Mouse (Mus musculus): ENCODE results near the gene Aaed1. TPM values are rescaled to one million over a fixed set of nuclear protein-coding genes. Genes with fewer than 3 reads are reported as not detected.
A peak's percentile ranks its signal among the peaks of the same experiment; 100 is the strongest.

Gene Aaed1
- polyA plus RNA-seq, 1 experiment from 2014 or later, result 51.9 TPM

DNA sequence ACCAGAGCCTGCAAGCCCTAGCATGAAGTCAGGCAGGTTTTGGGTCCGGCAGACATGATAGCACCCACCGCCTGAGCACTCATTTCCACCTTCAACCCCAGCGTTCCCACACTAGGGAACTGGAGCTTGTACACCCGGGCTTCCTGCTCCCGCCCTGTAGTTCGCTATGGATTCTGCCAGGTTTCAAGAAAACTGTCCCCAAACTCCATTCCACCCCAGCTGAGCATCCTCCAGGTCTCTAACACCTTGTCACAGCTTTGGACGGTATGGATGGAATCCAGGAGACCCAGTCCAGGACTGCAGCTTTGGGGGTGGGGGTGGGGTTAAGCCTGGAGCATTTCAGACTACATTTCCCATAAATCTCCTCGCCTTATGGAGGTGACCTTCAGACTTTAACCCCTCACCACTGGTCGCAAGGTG, 31.6 kb upstream of the Aaed1 start:
- Histone ChIP-seq H3K4me2 (peak overlapping the region; percentile 65), H3K4me3 (ENCODE audit: low read depth, low read length) (peak overlapping the region; percentile 40), H3K4me1 (ENCODE audit: insufficient read depth) (no peaks in the 10 kb centered on the region), H3K27ac (ENCODE audit: low read depth) (no peak overlapping the region), H3K9me3 (ENCODE audit: low read depth, low read length) (no peaks in the 10 kb centered on the region), H3K9ac (peak overlapping the region; percentile 44), H3K36me3 (ENCODE audit: insufficient read depth) (no peaks in the 10 kb centered on the region), H3K27me3 (ENCODE audit: insufficient read depth, low read length) (no peaks in the 10 kb centered on the region)
- no peak for TF ChIP-seq CTCF (IDR thresholded peaks at IDR 0.05; ENCODE audit: low read depth)
- DNase-seq (peak; percentile 5), ATAC-seq (ENCODE audit: insufficient read depth) (peak; percentile 80)
- WGBS, result under 1% methylated on average over 9 of the region's 9 CpGs

DNA sequence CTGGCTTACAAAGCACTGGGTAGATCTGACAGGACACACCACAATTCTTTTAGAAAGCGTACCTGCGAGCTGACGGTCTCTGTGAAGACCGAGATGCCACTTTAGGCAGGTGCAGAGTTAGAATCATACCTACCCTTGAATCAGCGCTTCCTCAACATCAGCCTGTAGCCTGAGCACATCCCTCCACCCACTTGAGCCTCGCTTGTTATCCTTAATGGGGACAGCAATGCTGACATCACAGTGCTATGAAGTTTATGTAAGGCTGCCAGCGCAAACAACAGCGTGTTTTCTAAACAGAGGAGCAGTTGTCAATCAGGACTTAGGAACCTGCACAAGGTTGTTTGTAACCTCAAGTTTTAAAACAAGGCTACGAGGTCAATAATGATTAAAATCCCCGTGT, 31.1 kb upstream of the Aaed1 start:
- H3K36me3 ChIP-seq (ENCODE audit: insufficient read depth), result no peaks in the 10 kb centered on the region
- TF ChIP-seq CTCF (IDR thresholded peaks at IDR 0.05; ENCODE audit: low read depth), result no peak
- ATAC-seq (ENCODE audit: insufficient read depth) (no peak), DNase-seq (peak; percentile 5)
- WGBS, result 21% methylated on average over 10 of the region's 10 CpGs
- no peaks in the 10 kb centered on the region for H3K27me3 ChIP-seq (ENCODE audit: insufficient read depth, low read length)
- no peak overlapping the region for H3K27ac ChIP-seq (ENCODE audit: low read depth)
- peak overlapping the region; percentile 44 for H3K9ac ChIP-seq
- no peaks in the 10 kb centered on the region for H3K4me1 ChIP-seq (ENCODE audit: insufficient read depth)
- H3K9me3 ChIP-seq (ENCODE audit: low read depth, low read length), result no peaks in the 10 kb centered on the region
- H3K4me2 ChIP-seq, result peak overlapping the region; percentile 65
- peak overlapping the region; percentile 40 for H3K4me3 ChIP-seq (ENCODE audit: low read depth, low read length)

DNA sequence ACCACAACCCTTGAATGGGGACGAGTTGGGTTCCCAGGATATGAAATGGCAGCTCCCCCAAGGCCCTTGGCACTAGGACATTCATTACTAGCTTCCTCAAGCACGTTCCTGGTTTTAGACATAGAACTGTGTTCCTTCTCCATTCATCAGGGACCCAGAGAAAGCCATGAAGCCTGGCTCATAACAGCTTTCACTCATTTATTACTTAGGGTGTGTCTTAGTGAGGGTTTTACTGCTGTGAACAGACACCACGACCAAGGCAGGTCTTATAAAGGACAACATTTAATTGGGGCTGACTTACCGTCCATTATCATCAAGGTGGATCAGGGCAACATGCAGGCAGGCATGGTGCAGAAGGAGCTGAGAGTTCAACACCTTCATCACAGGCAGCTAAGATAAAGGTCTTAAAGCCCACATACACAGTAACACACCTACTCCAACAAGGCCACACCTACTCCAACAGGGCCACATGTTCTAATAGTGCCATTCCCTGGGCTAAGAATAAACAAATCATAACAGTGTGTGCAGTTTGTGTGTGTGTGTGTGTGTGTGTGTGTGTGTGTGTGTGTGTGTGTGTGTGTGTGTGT, 23.1 kb upstream of the Aaed1 start:
- DNase-seq (no peak), ATAC-seq (ENCODE audit: insufficient read depth) (no peak)
- Histone ChIP-seq H3K4me2 (no peak overlapping the region), H3K4me3 (ENCODE audit: low read depth, low read length) (no peak overlapping the region), H3K4me1 (ENCODE audit: insufficient read depth) (no peaks in the 10 kb centered on the region), H3K36me3 (ENCODE audit: insufficient read depth) (no peaks in the 10 kb centered on the region), H3K27ac (ENCODE audit: low read depth) (no peak overlapping the region), H3K9ac (no peak overlapping the region), H3K9me3 (ENCODE audit: low read depth, low read length) (no peaks in the 10 kb centered on the region), H3K27me3 (ENCODE audit: insufficient read depth, low read length) (no peaks in the 10 kb centered on the region)
- no peak for TF ChIP-seq CTCF (IDR thresholded peaks at IDR 0.05; ENCODE audit: low read depth)
- 60% methylated on average over 4 of the region's 4 CpGs for WGBS

DNA sequence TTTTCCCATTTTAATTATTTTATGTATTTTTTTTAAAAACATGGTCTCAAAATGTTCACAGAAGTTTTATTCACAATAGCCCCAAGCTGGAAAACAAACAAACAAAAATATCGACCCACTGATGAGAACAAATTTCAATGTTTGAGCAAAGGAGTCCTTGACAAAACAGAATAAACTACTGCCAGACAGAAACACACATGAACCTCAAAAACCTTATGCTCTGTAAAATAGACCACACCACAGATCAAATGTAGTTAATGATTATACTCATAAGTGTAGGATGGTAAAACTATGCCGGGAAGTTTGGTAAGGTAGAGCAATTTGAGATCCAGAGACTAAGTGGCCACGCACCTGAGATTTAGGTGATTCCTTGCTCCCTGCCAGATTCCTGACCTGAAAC, 20.6 kb upstream of the Aaed1 start:
- Histone ChIP-seq H3K27ac (ENCODE audit: low read depth) (no peak overlapping the region), H3K9ac (no peak overlapping the region), H3K4me3 (ENCODE audit: low read depth, low read length) (no peak overlapping the region), H3K36me3 (ENCODE audit: insufficient read depth) (no peaks in the 10 kb centered on the region), H3K4me1 (ENCODE audit: insufficient read depth) (no peaks in the 10 kb centered on the region), H3K9me3 (ENCODE audit: low read depth, low read length) (no peaks in the 10 kb centered on the region), H3K27me3 (ENCODE audit: insufficient read depth, low read length) (no peaks in the 10 kb centered on the region), H3K4me2 (no peak overlapping the region)
- TF ChIP-seq CTCF (IDR thresholded peaks at IDR 0.05; ENCODE audit: low read depth), result no peak
- ATAC-seq (ENCODE audit: insufficient read depth) (no peak), DNase-seq (no peak)
- WGBS, result 79% methylated on average over 3 of the region's 3 CpGs

DNA sequence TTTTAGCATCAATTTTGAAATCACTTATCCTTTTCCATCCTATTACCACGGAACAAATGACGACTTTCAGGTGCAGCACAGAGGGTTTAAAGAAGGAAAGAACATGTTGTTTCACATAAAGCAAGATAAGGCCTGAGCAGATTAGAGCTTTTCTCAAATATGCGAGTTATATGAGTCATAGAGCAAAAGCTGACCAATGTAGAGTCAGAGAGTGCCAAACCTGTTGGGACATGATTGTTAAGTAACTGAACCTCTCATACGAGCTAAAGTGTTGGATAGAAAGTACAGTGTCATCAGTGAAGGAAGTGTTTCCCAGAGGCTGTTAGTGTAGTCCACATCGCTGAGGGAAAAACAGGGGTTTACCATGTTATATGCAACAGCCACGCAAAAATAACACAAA, 19.8 kb upstream of the Aaed1 start:
- WGBS, result 68% methylated on average over 6 of the region's 6 CpGs
- TF ChIP-seq CTCF (IDR thresholded peaks at IDR 0.05; ENCODE audit: low read depth), result no peak
- Histone ChIP-seq H3K4me1 (ENCODE audit: insufficient read depth) (no peaks in the 10 kb centered on the region), H3K9ac (no peak overlapping the region), H3K4me3 (ENCODE audit: low read depth, low read length) (no peak overlapping the region), H3K27me3 (ENCODE audit: insufficient read depth, low read length) (no peaks in the 10 kb centered on the region), H3K9me3 (ENCODE audit: low read depth, low read length) (no peaks in the 10 kb centered on the region), H3K27ac (ENCODE audit: low read depth) (no peak overlapping the region), H3K4me2 (no peak overlapping the region), H3K36me3 (ENCODE audit: insufficient read depth) (no peaks in the 10 kb centered on the region)
- DNase-seq (no peak), ATAC-seq (ENCODE audit: insufficient read depth) (no peak)

DNA sequence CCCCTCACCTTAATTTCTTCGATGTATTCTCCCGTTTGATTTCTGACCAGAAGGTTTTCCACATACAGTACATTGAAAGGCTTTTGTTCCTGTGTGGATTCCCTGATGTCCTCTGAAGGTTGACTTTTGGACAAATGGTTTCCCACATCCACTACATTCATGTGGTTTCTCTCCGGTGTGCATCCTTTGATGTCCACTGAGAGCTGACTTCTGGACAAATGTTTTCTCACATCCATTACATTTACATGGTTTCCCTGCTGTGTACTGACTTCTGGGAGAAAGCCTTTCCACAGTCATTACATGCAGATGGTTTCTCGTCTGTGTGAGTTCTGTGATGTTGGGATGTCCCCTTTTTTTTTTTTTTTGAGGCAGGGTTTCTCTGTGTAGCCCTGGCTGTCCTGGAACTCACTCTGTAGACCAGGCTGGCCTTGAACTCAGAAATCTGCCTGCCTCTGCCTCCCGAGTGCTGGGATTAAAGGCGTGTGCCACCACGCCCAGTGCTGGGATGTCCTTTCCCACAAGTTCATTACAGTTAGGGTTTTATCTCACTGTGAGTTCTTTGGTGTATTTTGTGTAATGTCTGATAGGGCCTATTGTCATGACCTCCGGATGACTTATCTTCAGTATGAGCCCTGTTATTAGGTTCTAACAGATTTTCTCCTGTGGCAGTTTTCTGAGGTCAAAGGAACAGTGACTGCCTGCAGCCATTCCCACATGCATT, 10.2 kb upstream of the Aaed1 start:
- no peak overlapping the region for H3K4me2 ChIP-seq
- H3K27ac ChIP-seq (ENCODE audit: low read depth), result no peak overlapping the region
- H3K9me3 ChIP-seq (ENCODE audit: low read depth, low read length), result no peaks in the 10 kb centered on the region
- no peak overlapping the region for H3K9ac ChIP-seq
- no peaks in the 10 kb centered on the region for H3K4me1 ChIP-seq (ENCODE audit: insufficient read depth)
- no peak overlapping the region for H3K4me3 ChIP-seq (ENCODE audit: low read depth, low read length)
- H3K36me3 ChIP-seq (ENCODE audit: insufficient read depth), result no peaks in the 10 kb centered on the region
- ATAC-seq (ENCODE audit: insufficient read depth) (no peak), DNase-seq (no peak)
- TF ChIP-seq CTCF (IDR thresholded peaks at IDR 0.05; ENCODE audit: low read depth), result no peak
- no peaks in the 10 kb centered on the region for H3K27me3 ChIP-seq (ENCODE audit: insufficient read depth, low read length)
- WGBS, result 81% methylated on average over 8 of the region's 8 CpGs

DNA sequence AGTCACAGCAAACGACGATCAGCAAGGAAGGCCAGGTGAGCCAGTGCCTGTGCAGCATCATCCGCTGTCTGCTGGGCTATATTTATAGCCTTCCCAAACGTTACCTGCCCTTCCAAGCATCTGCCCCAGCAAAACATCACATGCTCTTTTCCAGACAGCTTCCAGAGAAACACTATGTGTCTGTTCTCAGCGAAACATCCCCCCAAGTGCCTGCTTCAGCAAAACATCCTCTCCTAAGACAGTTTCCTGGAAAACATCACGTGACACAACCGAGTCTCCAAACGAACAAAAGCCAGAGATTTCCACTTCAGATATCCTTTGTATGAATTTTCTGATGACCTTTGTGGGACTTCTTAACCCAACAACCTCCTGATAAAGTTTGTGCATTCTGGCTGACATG, 7.8 kb upstream of the Aaed1 start:
- DNase-seq, result no peak
- ATAC-seq (ENCODE audit: insufficient read depth), result no peak
- H3K4me1 ChIP-seq (ENCODE audit: insufficient read depth), result no peaks in the 10 kb centered on the region
- 74% methylated on average over 8 of the region's 8 CpGs for WGBS
- no peak overlapping the region for H3K4me2 ChIP-seq
- no peak overlapping the region for H3K27ac ChIP-seq (ENCODE audit: low read depth)
- no peak overlapping the region for H3K9ac ChIP-seq
- no peak overlapping the region for H3K4me3 ChIP-seq (ENCODE audit: low read depth, low read length)
- no peaks in the 10 kb centered on the region for H3K9me3 ChIP-seq (ENCODE audit: low read depth, low read length)
- TF ChIP-seq CTCF (IDR thresholded peaks at IDR 0.05; ENCODE audit: low read depth), result no peak
- no peaks in the 10 kb centered on the region for H3K27me3 ChIP-seq (ENCODE audit: insufficient read depth, low read length)
- H3K36me3 ChIP-seq (ENCODE audit: insufficient read depth), result no peaks in the 10 kb centered on the region

All from lung, embryonic 14.5 days (tissue).